Mouse (Mus musculus): ENCODE results near the gene Gm11639. TPM values are rescaled to one million over a fixed set of nuclear protein-coding genes. Genes with fewer than 3 reads are reported as not detected.
"Not testable (repeated sequence)": the region's sequence is repeated elsewhere in the genome, so short reads cannot be mapped to it uniquely, and the experiment has no call there.

Gene Gm11639
- polyA plus RNA-seq, 1 experiment from 2014 or later: not detected

GRCm38 (mm10) chr11:105009232-105009631, 323.7 kb downstream of the Gm11639 start:
- no peaks in the 10 kb centered on the region for H3K4me1 ChIP-seq (ENCODE audit: control insufficient read depth, insufficient read depth, low read length)
- 69% methylated on average over 2 of the region's 2 CpGs for WGBS
- no peak overlapping the region for H3K4me3 ChIP-seq (ENCODE audit: low read depth, low read length)
- no peak overlapping the region for H3K9ac ChIP-seq (ENCODE audit: low read length)
- H3K4me2 ChIP-seq: no peak overlapping the region
- H3K9me3 ChIP-seq (ENCODE audit: control insufficient read depth, low read length): no peaks in the 10 kb centered on the region
- H3K27ac ChIP-seq (ENCODE audit: low read depth, low read length): no peak overlapping the region
- H3K27me3 ChIP-seq (ENCODE audit: control insufficient read depth, insufficient read depth, low read length): no peaks in the 10 kb centered on the region
- no peaks in the 10 kb centered on the region for H3K36me3 ChIP-seq (ENCODE audit: control insufficient read depth, insufficient read depth, low read length)
- ATAC-seq (ENCODE audit: low FRiP score) (no peak), DNase-seq (ENCODE audit: low spot score, missing footprints) (no peak)

- Histone ChIP-seq H3K27ac (ENCODE audit: low read depth, low read length) (no peak overlapping the region), H3K9ac (ENCODE audit: low read length) (no peak overlapping the region), H3K36me3 (ENCODE audit: control insufficient read depth, insufficient read depth, low read length) (no peaks in the 10 kb centered on the region), H3K4me3 (ENCODE audit: low read depth, low read length) (no peak overlapping the region), H3K9me3 (ENCODE audit: control insufficient read depth, low read length) (no peaks in the 10 kb centered on the region), H3K4me1 (ENCODE audit: control insufficient read depth, insufficient read depth, low read length) (no peaks in the 10 kb centered on the region), H3K27me3 (ENCODE audit: control insufficient read depth, insufficient read depth, low read length) (no peaks in the 10 kb centered on the region), H3K4me2 (no peak overlapping the region)
- WGBS: 74% methylated on average over 7 of the region's 7 CpGs
- ATAC-seq (ENCODE audit: low FRiP score): no peak
- no peak for DNase-seq (ENCODE audit: low spot score, missing footprints)
These were observed 335.6 kb downstream of the Gm11639 start for GRCm38 (mm10) chr11:105021071-105021470.

- ATAC-seq (ENCODE audit: low FRiP score) (no peak), DNase-seq (ENCODE audit: low spot score, missing footprints) (no peak)
- 68% methylated on average over 6 of the region's 6 CpGs for WGBS
- Histone ChIP-seq H3K9me3 (ENCODE audit: control insufficient read depth, low read length) (no peaks in the 10 kb centered on the region), H3K4me3 (ENCODE audit: low read depth, low read length) (no peak overlapping the region), H3K4me1 (ENCODE audit: control insufficient read depth, insufficient read depth, low read length) (no peaks in the 10 kb centered on the region), H3K27ac (ENCODE audit: low read depth, low read length) (no peak overlapping the region), H3K4me2 (no peak overlapping the region), H3K36me3 (ENCODE audit: control insufficient read depth, insufficient read depth, low read length) (no peaks in the 10 kb centered on the region), H3K27me3 (ENCODE audit: control insufficient read depth, insufficient read depth, low read length) (no peaks in the 10 kb centered on the region), H3K9ac (ENCODE audit: low read length) (no peak overlapping the region)
These were observed 343.3 kb downstream of the Gm11639 start for GRCm38 (mm10) chr11:105028744-105029348.

GRCm38 (mm10) chr11:105029525-105029924, 344.0 kb downstream of the Gm11639 start:
- no peaks in the 10 kb centered on the region for H3K36me3 ChIP-seq (ENCODE audit: control insufficient read depth, insufficient read depth, low read length)
- no peak for ATAC-seq (ENCODE audit: low FRiP score)
- no peak overlapping the region for H3K4me2 ChIP-seq
- H3K4me1 ChIP-seq (ENCODE audit: control insufficient read depth, insufficient read depth, low read length): no peaks in the 10 kb centered on the region
- H3K27me3 ChIP-seq (ENCODE audit: control insufficient read depth, insufficient read depth, low read length): no peaks in the 10 kb centered on the region
- no peak overlapping the region for H3K27ac ChIP-seq (ENCODE audit: low read depth, low read length)
- 87% methylated on average over 8 of the region's 8 CpGs for WGBS
- no peak overlapping the region for H3K4me3 ChIP-seq (ENCODE audit: low read depth, low read length)
- H3K9ac ChIP-seq (ENCODE audit: low read length): no peak overlapping the region
- no peak for DNase-seq (ENCODE audit: low spot score, missing footprints)
- H3K9me3 ChIP-seq (ENCODE audit: control insufficient read depth, low read length): no peaks in the 10 kb centered on the region

- ATAC-seq (ENCODE audit: low FRiP score): no peak
- no peaks in the 10 kb centered on the region for H3K27me3 ChIP-seq (ENCODE audit: control insufficient read depth, insufficient read depth, low read length)
- H3K4me2 ChIP-seq: no peak overlapping the region
- H3K9me3 ChIP-seq (ENCODE audit: control insufficient read depth, low read length): no peaks in the 10 kb centered on the region
- no peak for DNase-seq (ENCODE audit: low spot score, missing footprints)
- H3K36me3 ChIP-seq (ENCODE audit: control insufficient read depth, insufficient read depth, low read length): no peaks in the 10 kb centered on the region
- no peak overlapping the region for H3K9ac ChIP-seq (ENCODE audit: low read length)
- H3K27ac ChIP-seq (ENCODE audit: low read depth, low read length): no peak overlapping the region
- no peaks in the 10 kb centered on the region for H3K4me1 ChIP-seq (ENCODE audit: control insufficient read depth, insufficient read depth, low read length)
- WGBS: 88% methylated on average over 6 of the region's 6 CpGs
- H3K4me3 ChIP-seq (ENCODE audit: low read depth, low read length): no peak overlapping the region
These were observed 344.7 kb downstream of the Gm11639 start for GRCm38 (mm10) chr11:105030229-105030628.

GRCm38 (mm10) chr11:105031103-105031502, 345.6 kb downstream of the Gm11639 start:
- ATAC-seq (ENCODE audit: low FRiP score) (no peak), DNase-seq (ENCODE audit: low spot score, missing footprints) (no peak)
- Histone ChIP-seq H3K27ac (ENCODE audit: low read depth, low read length) (no peak overlapping the region), H3K9ac (ENCODE audit: low read length) (no peak overlapping the region), H3K4me2 (no peak overlapping the region), H3K27me3 (ENCODE audit: control insufficient read depth, insufficient read depth, low read length) (no peaks in the 10 kb centered on the region), H3K9me3 (ENCODE audit: control insufficient read depth, low read length) (no peaks in the 10 kb centered on the region), H3K4me3 (ENCODE audit: low read depth, low read length) (no peak overlapping the region), H3K36me3 (ENCODE audit: control insufficient read depth, insufficient read depth, low read length) (no peaks in the 10 kb centered on the region), H3K4me1 (ENCODE audit: control insufficient read depth, insufficient read depth, low read length) (no peaks in the 10 kb centered on the region)
- WGBS: 75% methylated on average over 2 of the region's 2 CpGs

- no peaks in the 10 kb centered on the region for H3K9me3 ChIP-seq (ENCODE audit: control insufficient read depth, low read length)
- ATAC-seq (ENCODE audit: low FRiP score) (no peak), DNase-seq (ENCODE audit: low spot score, missing footprints) (no peak)
- no peak overlapping the region for H3K4me2 ChIP-seq
- 84% methylated on average over 1 of the region's 1 CpGs for WGBS
- no peak overlapping the region for H3K4me3 ChIP-seq (ENCODE audit: low read depth, low read length)
- no peaks in the 10 kb centered on the region for H3K27me3 ChIP-seq (ENCODE audit: control insufficient read depth, insufficient read depth, low read length)
- H3K36me3 ChIP-seq (ENCODE audit: control insufficient read depth, insufficient read depth, low read length): no peaks in the 10 kb centered on the region
- no peaks in the 10 kb centered on the region for H3K4me1 ChIP-seq (ENCODE audit: control insufficient read depth, insufficient read depth, low read length)
- H3K27ac ChIP-seq (ENCODE audit: low read depth, low read length): no peak overlapping the region
- no peak overlapping the region for H3K9ac ChIP-seq (ENCODE audit: low read length)
These were observed 349.6 kb downstream of the Gm11639 start for GRCm38 (mm10) chr11:105035081-105035480.

GRCm38 (mm10) chr11:105063292-105063691, 377.8 kb downstream of the Gm11639 start, which contains the start of gene Efcab3:
TSS of gene Efcab3 (plus strand) at chr11:105063592.
- H3K27ac ChIP-seq (ENCODE audit: low read depth, low read length): no peak within 1 kb of the TSS
- no peak within 1 kb of the TSS for H3K4me3 ChIP-seq (ENCODE audit: low read depth, low read length)
- no peaks in the 10 kb centered on the region for H3K36me3 ChIP-seq (ENCODE audit: control insufficient read depth, insufficient read depth, low read length)
- H3K9ac ChIP-seq (ENCODE audit: low read length): no peak within 1 kb of the TSS
- H3K4me1 ChIP-seq (ENCODE audit: control insufficient read depth, insufficient read depth, low read length): no peaks in the 10 kb centered on the region
- H3K9me3 ChIP-seq (ENCODE audit: control insufficient read depth, low read length): no peaks in the 10 kb centered on the region
- H3K4me2 ChIP-seq: no peak within 1 kb of the TSS
- ATAC-seq (ENCODE audit: low FRiP score) (no peak), DNase-seq (ENCODE audit: low spot score, missing footprints) (no peak)
- 86% methylated on average over 5 of the region's 5 CpGs for WGBS
- H3K27me3 ChIP-seq (ENCODE audit: control insufficient read depth, insufficient read depth, low read length): no peaks in the 10 kb centered on the region

GRCm38 (mm10) chr11:105112448-105112847, 426.9 kb downstream of the Gm11639 start:
- H3K27ac ChIP-seq (ENCODE audit: low read depth, low read length); H3K4me3 ChIP-seq (ENCODE audit: low read depth, low read length); H3K4me2 ChIP-seq; H3K36me3 ChIP-seq (ENCODE audit: control insufficient read depth, insufficient read depth, low read length); DNase-seq (ENCODE audit: low spot score, missing footprints); H3K9ac ChIP-seq (ENCODE audit: low read length); H3K9me3 ChIP-seq (ENCODE audit: control insufficient read depth, low read length); H3K27me3 ChIP-seq (ENCODE audit: control insufficient read depth, insufficient read depth, low read length); ATAC-seq (ENCODE audit: low FRiP score); H3K4me1 ChIP-seq (ENCODE audit: control insufficient read depth, insufficient read depth, low read length): not testable (repeated sequence)
- 79% methylated on average over 22 of the region's 22 CpGs for WGBS

Data from midbrain, embryonic 11.5 days (tissue).